Comparison of ENCODE assay signal across 8 mouse cellular contexts in the genomic region with DNA sequence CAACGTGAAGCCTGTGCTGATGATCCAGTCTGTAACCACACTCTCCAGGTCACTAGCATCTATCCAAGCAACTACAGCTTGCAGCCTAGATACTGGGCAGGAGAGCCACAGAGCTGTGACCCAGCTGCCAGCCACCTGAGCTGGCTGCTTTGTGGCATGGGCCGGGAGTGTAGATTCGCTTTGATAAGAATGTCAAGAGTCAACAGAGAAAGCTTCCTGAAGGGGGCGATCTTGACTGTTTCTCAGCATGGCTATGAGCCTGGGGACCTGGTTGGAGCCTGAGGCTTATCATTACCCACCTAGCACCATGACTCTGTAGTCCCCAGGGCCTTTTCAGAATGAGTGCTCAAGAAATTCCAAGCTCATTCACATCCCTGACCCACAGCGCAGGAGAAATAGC. TPM values are rescaled to one million over a fixed set of nuclear protein-coding genes. Genes with fewer than 3 reads are reported as not detected.
DNase-seq lines count a peak whose midpoint lies in the region; ATAC-seq and TF ChIP-seq lines count a peak whose summit lies in the region.

No protein-coding gene starts in this region.

- in situ Hi-C loops in ES-E14 (cut with MboI; ENCODE audit: low sequenced_read_pairs in 2 of 2, unreplicated experiment in 2 of 2) = no loop called here

- no peak overlapping the region for H3K9ac ChIP-seq in hindbrain, embryonic 11.5 days (ENCODE audit: low read depth, low read length)
- H3K9ac ChIP-seq in hindbrain, embryonic 16.5 days (ENCODE audit: low read depth, low read length) = no peak overlapping the region
- no peak overlapping the region for H3K9ac ChIP-seq in ES-E14 (ENCODE audit: insufficient read depth, low read depth, low read length, poor library complexity, severe bottlenecking)
- no peak overlapping the region for H3K9ac ChIP-seq in forebrain, embryonic 12.5 days

- ATAC-seq in hindbrain, embryonic 11.5 days (ENCODE audit: low FRiP score) = no peak
- no peak for ATAC-seq in hindbrain, embryonic 16.5 days
- no peak for ATAC-seq in forebrain, embryonic 12.5 days (ENCODE audit: low FRiP score)

- no peaks in the 10 kb centered on the region; the same call in 1 of the 2 replicates for H3K4me1 ChIP-seq in hindbrain, embryonic 11.5 days (replicated peaks; ENCODE audit: control insufficient read depth, insufficient read depth, low read length)
- peaks cover 6% of the 10 kb centered on the region; the same call in 1 of the 2 replicates for H3K4me1 ChIP-seq in hindbrain, embryonic 16.5 days (ENCODE audit: control insufficient read depth, insufficient read depth, low read depth, low read length)
- peaks cover 0 to 3% of the 10 kb centered on the region in 2 experiments; a peak in 1 of 4 replicates for H3K4me1 ChIP-seq in ES-E14 (ENCODE audit: control insufficient read depth in 2 of 2, insufficient read depth in 2 of 2, low read length in 2 of 2, poor library complexity in 1 of 2)
- H3K4me1 ChIP-seq in embryonic fibroblast, embryonic 13.5 days (ENCODE audit: control insufficient read depth, insufficient read depth, low read length) = peaks cover 12% of the 10 kb centered on the region
- H3K4me1 ChIP-seq in forebrain, embryonic 12.5 days = peaks cover 14% of the 10 kb centered on the region

- H3K36me3 ChIP-seq in hindbrain, embryonic 11.5 days (ENCODE audit: control insufficient read depth, insufficient read depth, low read length) = no peaks in the 10 kb centered on the region
- no peaks in the 10 kb centered on the region for H3K36me3 ChIP-seq in hindbrain, embryonic 16.5 days (ENCODE audit: control insufficient read depth, insufficient read depth, low read length)
- H3K36me3 ChIP-seq in ES-E14 (ENCODE audit: control insufficient read depth, insufficient read depth, low read length, poor library complexity, severe bottlenecking) = no peaks in the 10 kb centered on the region
- H3K36me3 ChIP-seq in forebrain, embryonic 12.5 days (replicated peaks) = no peaks in the 10 kb centered on the region

- H3K27ac ChIP-seq in hindbrain, embryonic 11.5 days (ENCODE audit: low read depth, low read length) = no peak overlapping the region
- no peak overlapping the region for H3K27ac ChIP-seq in hindbrain, embryonic 16.5 days (ENCODE audit: low read depth, low read length)
- H3K27ac ChIP-seq in ES-E14 (ENCODE audit: insufficient read depth, low read depth, low read length, poor library complexity, severe bottlenecking) = no peak overlapping the region
- peak overlapping the region; percentile 99 for H3K27ac ChIP-seq in embryonic fibroblast, embryonic 13.5 days (ENCODE audit: insufficient read depth, low read length)
- no peak overlapping the region for H3K27ac ChIP-seq in forebrain, embryonic 12.5 days

- WGBS in hindbrain, embryonic 11.5 days = 45% methylated on average over 5 of the region's 5 CpGs
- WGBS in hindbrain, embryonic 16.5 days = 50% methylated on average over 5 of the region's 5 CpGs
- WGBS in forebrain, embryonic 12.5 days = 50% methylated on average over 5 of the region's 5 CpGs

- no peaks in the 10 kb centered on the region for H3K9me3 ChIP-seq in hindbrain, embryonic 11.5 days (ENCODE audit: control insufficient read depth, low read length)
- H3K9me3 ChIP-seq in hindbrain, embryonic 16.5 days (ENCODE audit: control insufficient read depth, low read length) = no peaks in the 10 kb centered on the region
- H3K9me3 ChIP-seq in ES-E14 (ENCODE audit: control insufficient read depth, insufficient read depth, low read depth, low read length) = no peaks in the 10 kb centered on the region
- H3K9me3 ChIP-seq in forebrain, embryonic 12.5 days = no peaks in the 10 kb centered on the region

- TF ChIP-seq POLR2A in embryonic fibroblast, embryonic 13.5 days (IDR thresholded peaks at IDR 0.05; ENCODE audit: low read depth, low read length) = no peak

- DNase-seq in hindbrain, embryonic 11.5 days (ENCODE audit: low spot score) = peak; percentile 56
- DNase-seq in ES-E14 (ENCODE audit: low read depth, low spot score) = peak; percentile 68
- DNase-seq in lung, postnatal 36 days = peak; percentile 71
- no peak for DNase-seq in right cerebral cortex, adult 2 months (ENCODE audit: low spot score in 2 of 2)
- no peak for DNase-seq in right cerebral cortex, postnatal 14 days

- H3K4me2 ChIP-seq in hindbrain, embryonic 11.5 days (replicated peaks; ENCODE audit: low read depth, low read length) = no peak overlapping the region
- no peak overlapping the region for H3K4me2 ChIP-seq in hindbrain, embryonic 16.5 days (ENCODE audit: low read length)
- no peak overlapping the region for H3K4me2 ChIP-seq in forebrain, embryonic 12.5 days

- H3K4me3 ChIP-seq in hindbrain, embryonic 11.5 days (ENCODE audit: low read depth, low read length) = no peak overlapping the region
- no peak overlapping the region for H3K4me3 ChIP-seq in hindbrain, embryonic 16.5 days (ENCODE audit: low read length)
- H3K4me3 ChIP-seq in ES-E14 (ENCODE audit: insufficient read depth in 1 of 2, low read depth in 1 of 2, low read length in 2 of 2, poor library complexity in 1 of 2, severe bottlenecking in 1 of 2) = no peak overlapping the region
- H3K4me3 ChIP-seq in embryonic fibroblast, embryonic 13.5 days (ENCODE audit: insufficient read depth, low read length) = peak overlapping the region; percentile 99
- H3K4me3 ChIP-seq in forebrain, embryonic 12.5 days (replicated peaks) = no peak overlapping the region

- peaks cover 5% of the 10 kb centered on the region for H3K27me3 ChIP-seq in hindbrain, embryonic 11.5 days (ENCODE audit: control insufficient read depth, insufficient read depth, low read length)
- 0 out of 2 replicates have a peak, but pooled peaks cover 3% of the 10 kb centered on the region for H3K27me3 ChIP-seq in hindbrain, embryonic 16.5 days (replicated peaks; ENCODE audit: control insufficient read depth, insufficient read depth, low read length)
- H3K27me3 ChIP-seq in forebrain, embryonic 12.5 days = peaks cover 39% of the 10 kb centered on the region

- no peak for TF ChIP-seq CTCF in embryonic fibroblast, embryonic 13.5 days (IDR thresholded peaks at IDR 0.05; ENCODE audit: borderline replicate concordance, insufficient read depth, low read length)

TF ChIP-seq in ES-E14, 5 proteins besides CTCF, POLR2A, EP300 and RAD21:
- TF ChIP-seq ZC3H11A (IDR thresholded peaks at IDR 0.05; ENCODE audit: borderline replicate concordance, low read depth, low read length) (peak; percentile 54), MAFK (IDR thresholded peaks at IDR 0.05; ENCODE audit: insufficient read depth, low read depth, low read length) (no peak)

RNA-seq across cellular contexts. Expression of gene Fbln5, which starts 2.0 kb away (rescaled TPM):
- polyA plus RNA-seq in hindbrain, embryonic 11.5 days (2014; fragmentation: Nextera tagmentation; extraction: Ambion mirVana) = 11.9 and 15.7 TPM in 2 replicates
- polyA plus RNA-seq in hindbrain, embryonic 16.5 days (2015; fragmentation: Nextera tagmentation; extraction: Ambion mirVana) = 18.4 and 21.0 TPM in 2 replicates
- total RNA-seq in ES-E14 (2012; rRNA removed) = 0.63 and 0.76 TPM in 2 replicates
- 622 and 637 TPM in 2 replicates for polyA plus RNA-seq in embryonic fibroblast, embryonic 13.5 days (2011; ENCODE audit: insufficient read length, low read depth, missing spikeins)
- 8.7 and 12.2 TPM in 2 replicates for polyA plus RNA-seq in forebrain, embryonic 12.5 days (2016; fragmentation: Nextera tagmentation; extraction: Ambion mirVana)

Comparison
In these comparisons a context has a peak if more than half of its experiments do, and no peak if none do; other contexts are left out.
1. DNase-seq: peak in hindbrain, embryonic 11.5 days (single experiment), ES-E14 (single experiment) and lung, postnatal 36 days (single experiment); none in right cerebral cortex, adult 2 months (0 of 2) and right cerebral cortex, postnatal 14 days (single experiment).
2. RNA of gene Fbln5, which starts 2.0 kb away (polyA plus RNA-seq): 622 to 637 TPM in embryonic fibroblast, embryonic 13.5 days; 18.4 to 21.0 TPM in hindbrain, embryonic 16.5 days, 11.9 to 15.7 TPM in hindbrain, embryonic 11.5 days and 8.7 to 12.2 TPM in forebrain, embryonic 12.5 days; every median in the first group is over 10 times any median in the second.